Mouse (Mus musculus): ENCODE results near the gene Pitpnb.
A peak's percentile ranks its signal among the peaks of the same experiment; 100 is the strongest.

Gene Pitpnb

GRCm38 (mm10) chr5:111423011-111423410, 92.4 kb downstream of the Pitpnb start:
- no peak for DNase-seq

- no peak for DNase-seq
Measured at GRCm38 (mm10) chr5:111423616-111424015, 93.1 kb downstream of the Pitpnb start.

DNA sequence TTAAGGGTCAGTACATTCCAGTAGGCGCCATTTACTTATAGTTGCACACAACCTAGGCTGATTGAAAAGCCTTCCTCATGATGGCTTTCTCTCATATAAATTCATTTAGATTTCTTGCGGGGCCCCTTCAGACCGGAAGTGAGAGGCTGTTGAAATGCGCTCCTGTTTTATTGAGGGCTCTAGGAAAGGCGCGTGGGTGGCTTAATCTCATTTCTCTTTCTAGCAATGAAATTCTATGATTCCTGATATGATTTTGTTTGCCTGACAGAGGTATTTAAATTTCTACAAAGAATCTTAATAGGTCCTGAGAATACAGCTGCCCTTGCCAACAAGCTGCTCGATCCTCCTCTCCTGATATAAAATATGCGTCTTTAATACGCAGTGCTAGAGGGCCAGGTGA, 95.2 kb downstream of the Pitpnb start:
- no peak for DNase-seq

- DNase-seq: no peak
Measured at GRCm38 (mm10) chr5:111426249-111426648, 95.7 kb downstream of the Pitpnb start.

DNA sequence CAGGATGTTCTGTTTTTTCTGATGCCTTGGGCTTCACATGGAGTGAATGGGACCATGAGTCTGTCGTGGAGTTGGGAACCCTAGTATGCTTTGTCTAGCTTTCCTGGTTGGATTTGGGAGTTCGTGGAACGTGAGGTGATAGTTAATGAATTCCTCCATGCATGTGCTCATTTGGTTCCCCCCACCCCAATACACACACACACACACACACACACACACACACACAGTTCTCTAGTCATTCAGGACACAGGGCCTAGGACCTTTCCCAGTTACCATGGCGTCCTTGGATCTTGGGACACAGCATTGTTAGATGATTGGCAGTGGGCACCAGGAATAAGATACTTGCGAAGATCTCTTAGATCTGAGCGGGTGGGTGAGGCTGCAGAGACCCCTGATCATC, 98.3 kb downstream of the Pitpnb start:
- DNase-seq: no peak

- DNase-seq: peak; percentile 42
Measured at GRCm38 (mm10) chr5:111429726-111430125, 99.2 kb downstream of the Pitpnb start.

GRCm38 (mm10) chr5:111431007-111431730, 100.6 kb downstream of the Pitpnb start:
- peak; percentile 61 for DNase-seq

- no peak for DNase-seq
Measured at GRCm38 (mm10) chr5:111432842-111433241, 102.3 kb downstream of the Pitpnb start.

GRCm38 (mm10) chr5:111434342-111434842, 103.8 kb downstream of the Pitpnb start:
- no peak for DNase-seq

DNA sequence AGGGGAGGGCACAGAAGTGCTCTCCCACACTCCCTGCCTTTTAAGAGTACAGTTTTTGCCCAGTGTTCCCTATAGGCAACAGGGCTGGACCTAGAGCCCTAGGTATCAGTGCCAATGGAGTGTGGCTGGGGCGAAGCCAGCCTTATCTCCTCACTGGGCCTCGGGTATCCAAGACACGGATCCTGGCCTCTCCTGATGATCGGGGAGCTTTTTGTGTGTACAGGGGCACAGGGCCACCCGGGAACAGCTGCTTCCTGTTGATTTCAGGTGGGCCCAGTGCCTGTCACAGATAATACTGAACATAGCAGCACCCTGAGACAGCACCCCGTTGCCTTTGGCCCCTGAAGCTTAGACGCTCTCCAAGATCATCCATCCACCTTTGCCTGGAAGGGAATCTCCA, 105.7 kb downstream of the Pitpnb start:
- no peak for DNase-seq

DNA sequence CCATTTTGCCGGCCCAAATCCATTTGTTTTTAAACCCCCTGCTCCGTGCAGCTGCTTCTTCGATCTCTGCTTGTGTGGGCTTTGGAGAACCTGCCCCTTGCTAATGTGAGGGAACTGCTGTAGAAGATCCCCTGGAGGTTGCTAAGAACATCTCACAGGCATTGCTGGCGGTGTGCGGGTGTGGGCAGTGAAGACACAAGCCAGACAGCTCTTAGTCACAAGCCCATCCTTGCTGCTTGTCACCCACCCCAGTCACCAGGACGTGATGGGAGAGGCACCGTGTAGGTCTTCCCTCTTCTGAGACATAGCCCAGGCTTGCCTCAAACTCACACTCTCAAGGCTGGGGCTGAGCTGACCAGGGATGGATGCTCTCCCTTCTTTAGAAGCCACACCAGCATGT, 106.6 kb downstream of the Pitpnb start:
- no peak for DNase-seq

Measured in kidney, postnatal 14 days (tissue).